Mouse (Mus musculus) ES-E14 (cell line): Measurements from ENCODE around the gene Asic3.

ENCODE experiments used
- HCFC1 ChIP-seq: IDR thresholded peaks from 2 replicates; pipeline ENCODE4 v1.6.1; 2012; ENCODE audit warnings: low read length, inconsistent platforms, borderline replicate concordance; ENCODE audit not compliant: insufficient read depth
- MAFK ChIP-seq: IDR thresholded peaks from 2 replicates; pipeline ENCODE4 v1.6.1; 2014; ENCODE audit warnings: mild to moderate bottlenecking, low read depth, low read length, inconsistent platforms; ENCODE audit not compliant: insufficient read depth
- ZNF384 ChIP-seq: IDR thresholded peaks from 2 replicates; pipeline ENCODE4 v1.6.1; 2012; ENCODE audit warnings: low read depth, low read length, inconsistent platforms

GRCm38 (mm10) chr5:24364061-24364460 lies 49.1 kb upstream of the Asic3 start:
- TF ChIP-seq MAFK: no peak
- TF ChIP-seq ZNF384: no peak
- TF ChIP-seq HCFC1: no peak
